Mouse (Mus musculus) adipocyte (in vitro differentiated cells): ENCODE measurements around the gene Gm10643.

Experiments
- DNase-seq: peaks from one replicate; pipeline ENCODE4 v3.0.0-alpha.2; 2016; ENCODE audit warnings: low spot score

Gm10643 gene

GRCm38 (mm10) chr8:84071921-84072320 lies 7.0 kb upstream of the Gm10643 start:
- DNase-seq = no peak

- DNase-seq = peak; percentile 43
Observed at GRCm38 (mm10) chr8:84070667-84071066, 5.7 kb upstream of the Gm10643 start.

GRCm38 (mm10) chr8:84070241-84070640 lies 5.3 kb upstream of the Gm10643 start:
- no peak for DNase-seq

GRCm38 (mm10) chr8:84069750-84070149 lies 4.8 kb upstream of the Gm10643 start:
- no peak for DNase-seq

GRCm38 (mm10) chr8:84069169-84069568 lies 4.2 kb upstream of the Gm10643 start:
- no peak for DNase-seq

- no peak for DNase-seq
Observed at GRCm38 (mm10) chr8:84068316-84069035, 3.5 kb upstream of the Gm10643 start.

GRCm38 (mm10) chr8:84067911-84068310 lies 3.0 kb upstream of the Gm10643 start:
- no peak for DNase-seq

GRCm38 (mm10) chr8:84067047-84067573 lies 2.2 kb upstream of the Gm10643 start:
- DNase-seq = peak; percentile 88

- peak; percentile 100 for DNase-seq
Observed at GRCm38 (mm10) chr8:84066291-84066930, 1.5 kb upstream of the Gm10643 start, which contains the start of gene Rfx1. TSS of gene Rfx1 (plus strand) at chr8:84066834.

- DNase-seq = no peak
Observed at GRCm38 (mm10) chr8:84065457-84066072, 628 bp upstream of the Gm10643 start.

- DNase-seq = no peak
Observed at GRCm38 (mm10) chr8:84063861-84064610, 901 bp downstream of the Gm10643 start.

- DNase-seq = no peak
Observed at GRCm38 (mm10) chr8:84060245-84060644, 4.7 kb downstream of the Gm10643 start.

GRCm38 (mm10) chr8:84059226-84059625 lies 5.7 kb downstream of the Gm10643 start:
- DNase-seq = no peak

- no peak for DNase-seq
Observed at GRCm38 (mm10) chr8:84057827-84058226, 7.1 kb downstream of the Gm10643 start.

GRCm38 (mm10) chr8:84053229-84053628 lies 11.7 kb downstream of the Gm10643 start:
- DNase-seq = no peak

GRCm38 (mm10) chr8:84052746-84053145 lies 12.2 kb downstream of the Gm10643 start:
- no peak for DNase-seq

- no peak for DNase-seq
Observed at GRCm38 (mm10) chr8:84048171-84048570, 16.8 kb downstream of the Gm10643 start.

- no peak for DNase-seq
Observed at GRCm38 (mm10) chr8:84046505-84046904, 18.4 kb downstream of the Gm10643 start.

- DNase-seq = no peak
Observed at GRCm38 (mm10) chr8:84044900-84045299, 20.0 kb downstream of the Gm10643 start, which contains the start of gene Rln3. TSS of gene Rln3 (minus strand) at chr8:84045000.

- no peak for DNase-seq
Observed at GRCm38 (mm10) chr8:84044103-84044502, 20.8 kb downstream of the Gm10643 start.

- DNase-seq = no peak
Observed at GRCm38 (mm10) chr8:84042948-84043342, 22.0 kb downstream of the Gm10643 start.
